Mouse (Mus musculus): Measurements from ENCODE around the gene Dnah7c.
"Not testable (repeated sequence)": the region's sequence is repeated elsewhere in the genome, so short reads cannot be mapped to it uniquely, and the experiment has no call there.

The Dnah7c gene

DNA sequence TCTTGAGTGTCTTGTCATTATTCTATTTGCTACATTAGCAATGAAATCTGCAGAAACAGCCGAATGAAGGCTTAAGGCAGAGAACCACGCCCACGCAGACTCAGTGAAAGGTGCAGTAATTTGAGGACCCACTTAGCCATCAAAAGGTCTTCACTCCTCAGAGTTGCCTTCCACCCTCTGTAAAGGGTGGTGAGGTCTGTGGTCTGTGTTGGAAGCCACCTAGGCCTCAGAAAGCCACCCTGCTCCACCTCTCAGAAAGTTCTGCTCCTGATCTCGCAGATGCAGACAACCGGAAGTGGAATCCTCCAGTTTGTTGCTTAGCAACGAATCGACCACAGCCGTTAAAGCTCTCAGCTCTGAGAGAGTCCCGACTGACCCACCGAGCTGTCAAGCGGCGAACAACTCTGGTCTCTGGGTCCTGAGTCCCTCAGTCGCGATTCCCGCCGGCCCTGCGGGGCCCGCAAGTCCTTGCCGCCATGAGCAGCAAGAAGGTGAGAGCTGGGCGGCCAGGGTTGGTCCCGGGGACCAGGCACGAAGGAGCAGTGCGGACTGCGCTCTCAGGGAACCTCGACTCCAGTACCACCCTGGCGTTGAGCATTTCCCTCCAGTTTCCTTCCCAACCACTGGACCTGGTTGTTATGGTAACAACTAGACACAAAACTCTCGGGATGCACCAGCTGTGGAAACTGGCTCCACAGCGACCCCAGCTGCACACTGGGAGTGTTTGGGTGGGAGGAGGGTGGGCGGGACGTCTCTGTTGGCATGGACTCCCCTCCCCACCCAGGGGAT, at the start of gene Dnah7c:
TSS of gene Dnah7c (plus strand) at position 456 of the 789 bp plus-strand sequence.
- DNase-seq (ENCODE audit: low spot score) = peak; percentile 46

DNA sequence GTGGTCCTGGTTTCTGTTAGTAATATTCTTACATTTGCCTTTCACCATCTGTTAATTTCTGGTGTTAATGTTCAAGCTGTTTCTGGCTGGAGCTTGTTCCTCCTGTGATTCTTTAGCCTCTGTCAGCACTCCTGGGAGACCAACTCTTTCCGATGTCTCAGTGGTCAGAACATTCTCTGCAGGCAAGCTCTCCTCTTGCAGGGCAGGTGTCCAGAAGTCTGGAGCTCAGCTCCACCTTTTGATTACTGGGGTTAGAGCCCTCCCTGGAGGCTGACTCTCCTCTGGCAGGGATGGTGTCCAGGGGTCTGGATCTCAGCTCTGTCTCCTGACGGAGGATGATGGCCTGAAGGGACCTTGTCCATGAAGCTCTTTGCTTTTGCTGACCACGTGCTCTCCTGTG, 44.8 kb upstream of the Dnah7c start:
- not testable (repeated sequence) for DNase-seq (ENCODE audit: low spot score)

GRCm38 (mm10) chr1:46394681-46395297, 30.6 kb upstream of the Dnah7c start:
- DNase-seq (ENCODE audit: low spot score) = not testable (repeated sequence)

DNA sequence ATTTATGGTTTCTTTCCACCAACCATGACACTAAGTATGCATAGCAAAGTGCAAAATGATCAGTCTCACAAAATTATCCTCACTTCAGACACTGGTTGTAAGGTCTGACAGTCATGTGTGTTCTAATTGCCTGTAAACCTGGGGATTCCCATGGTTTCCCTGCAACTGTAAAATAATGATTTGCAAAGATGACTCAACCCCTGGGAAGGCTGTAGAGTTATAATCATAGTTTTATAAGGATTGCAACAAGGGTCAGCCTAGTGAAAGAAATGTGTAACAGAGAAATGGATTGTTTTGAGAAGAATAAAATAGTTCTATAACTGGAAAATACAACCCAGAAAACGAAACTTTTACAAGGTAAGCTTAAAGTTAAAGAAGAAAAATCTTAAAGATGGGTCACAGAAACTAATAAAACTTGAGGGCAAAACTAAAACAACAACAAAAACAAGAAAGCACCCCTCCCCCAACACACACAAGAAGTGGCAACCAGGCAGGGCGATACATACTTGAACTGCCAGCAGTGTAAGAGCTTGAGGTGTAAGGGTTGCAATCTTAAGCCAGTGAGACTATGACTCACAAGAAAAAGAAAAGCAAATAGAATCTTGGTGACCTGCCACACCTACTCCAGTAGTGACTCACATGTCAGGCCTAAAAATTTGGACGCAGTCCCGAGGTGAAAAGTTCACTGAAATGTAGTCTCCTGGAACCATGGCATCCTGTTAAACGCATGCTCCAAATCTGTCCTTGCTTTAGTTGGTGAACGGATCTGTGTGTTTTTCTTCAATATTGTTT, 16.9 kb upstream of the Dnah7c start:
- DNase-seq (ENCODE audit: low spot score) = no peak

DNA sequence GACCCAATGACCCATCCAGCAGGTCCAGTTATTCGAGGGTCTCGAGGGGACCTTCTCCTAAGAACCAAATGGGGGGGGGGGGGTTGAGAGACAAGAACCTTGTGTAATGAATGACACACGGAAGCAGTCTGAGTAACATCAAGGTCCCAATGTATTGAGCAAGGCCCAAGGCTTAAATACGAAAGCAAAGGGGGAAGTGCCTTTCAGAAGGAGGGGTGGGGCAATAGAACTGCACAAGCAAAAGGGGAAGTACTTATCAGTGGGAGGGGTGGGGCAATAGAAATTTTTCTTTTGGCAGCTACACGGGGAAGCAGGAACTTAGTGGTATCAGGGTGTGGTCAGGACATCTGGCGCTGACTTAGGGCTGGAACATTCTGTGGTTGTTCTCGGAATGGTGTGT, 10.6 kb upstream of the Dnah7c start:
- not testable (repeated sequence) for DNase-seq (ENCODE audit: low spot score)

DNA sequence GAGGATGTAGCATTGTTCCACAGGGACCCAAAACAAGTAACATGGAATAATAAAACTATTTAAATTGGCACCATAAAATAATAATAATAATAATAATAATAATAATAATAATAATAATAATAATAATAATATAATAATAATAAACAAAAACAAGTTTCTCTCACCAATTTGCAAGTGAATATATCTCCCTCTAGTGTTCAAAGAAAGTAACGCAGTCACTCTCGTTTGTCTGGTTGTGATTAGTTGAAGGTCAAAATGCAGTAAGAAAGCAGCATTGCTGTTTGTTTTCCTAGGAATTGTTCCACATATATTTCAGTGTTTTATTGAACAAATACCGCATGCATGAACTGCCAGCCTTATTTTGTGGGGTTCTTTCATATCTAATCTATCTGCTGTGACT, 8.4 kb upstream of the Dnah7c start:
- not testable (repeated sequence) for DNase-seq (ENCODE audit: low spot score)

GRCm38 (mm10) chr1:46418966-46419365, 6.4 kb upstream of the Dnah7c start:
- DNase-seq (ENCODE audit: low spot score) = not testable (repeated sequence)

GRCm38 (mm10) chr1:46428401-46428800, 3.0 kb downstream of the Dnah7c start:
- no peak for DNase-seq (ENCODE audit: low spot score)

- DNase-seq (ENCODE audit: low spot score) = not testable (repeated sequence)
Observed at GRCm38 (mm10) chr1:46514671-46515070, 89.3 kb downstream of the Dnah7c start.

GRCm38 (mm10) chr1:46521032-46521431, 95.6 kb downstream of the Dnah7c start:
- no peak for DNase-seq (ENCODE audit: low spot score)

- DNase-seq (ENCODE audit: low spot score) = not testable (repeated sequence)
Observed at GRCm38 (mm10) chr1:46526537-46526936, 101.1 kb downstream of the Dnah7c start.

DNA sequence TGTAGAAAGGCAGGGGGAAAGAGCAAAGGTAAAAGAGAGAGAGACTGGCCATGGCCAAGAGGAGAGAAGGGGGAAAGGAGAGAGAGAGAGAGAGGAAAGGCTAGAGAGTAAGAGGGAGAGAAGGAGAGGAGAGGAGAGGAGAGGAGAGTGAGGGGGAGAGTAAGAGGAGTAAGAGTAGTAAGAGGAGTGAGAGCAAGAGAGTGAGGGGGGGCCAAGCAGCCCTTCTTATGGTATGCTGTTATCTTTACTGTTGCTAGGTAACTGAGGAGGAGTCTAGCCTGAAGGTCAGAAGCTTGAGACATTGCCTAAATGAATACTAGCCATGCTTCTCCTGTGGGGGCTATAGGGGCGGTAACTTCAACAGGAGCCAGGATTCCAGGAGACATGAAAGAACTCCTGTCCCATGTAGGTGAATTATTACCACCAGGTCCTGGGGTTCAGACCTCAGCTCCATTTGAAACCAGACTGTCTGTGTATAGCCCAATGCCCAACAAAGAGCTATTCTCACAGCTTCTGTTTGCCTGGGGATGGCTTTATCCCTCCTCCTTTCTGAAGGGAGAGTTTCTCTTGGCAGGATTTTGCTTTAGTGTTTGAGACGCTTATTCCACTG, 119.5 kb downstream of the Dnah7c start:
- DNase-seq (ENCODE audit: low spot score) = no peak

- no peak for DNase-seq (ENCODE audit: low spot score)
Observed at GRCm38 (mm10) chr1:46580385-46580784, 155.0 kb downstream of the Dnah7c start.

- DNase-seq (ENCODE audit: low spot score) = not testable (repeated sequence)
Observed at GRCm38 (mm10) chr1:46593826-46594225, 168.4 kb downstream of the Dnah7c start.

DNA sequence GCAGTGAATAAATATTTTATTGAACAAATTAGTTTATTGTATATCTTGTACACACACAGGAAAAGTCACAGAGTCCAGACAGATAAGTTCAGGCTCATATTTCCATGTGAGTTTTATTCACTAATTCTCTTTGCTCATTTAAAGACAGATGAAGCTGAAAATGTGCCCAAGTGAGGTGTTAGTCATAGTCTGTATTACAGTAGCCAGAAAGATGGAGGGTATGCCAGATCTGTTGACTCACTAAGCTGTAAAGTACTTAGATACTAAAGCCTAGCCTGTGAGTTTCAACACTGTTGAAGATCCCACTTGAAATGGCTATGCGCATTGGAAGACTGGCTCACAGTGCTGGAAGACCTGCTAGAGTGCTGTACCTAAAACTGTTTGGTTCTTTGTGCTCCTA, 171.0 kb downstream of the Dnah7c start:
- not testable (repeated sequence) for DNase-seq (ENCODE audit: low spot score)

GRCm38 (mm10) chr1:46620331-46620730, 194.9 kb downstream of the Dnah7c start:
- DNase-seq (ENCODE audit: low spot score) = no peak

GRCm38 (mm10) chr1:46625914-46626313, 200.5 kb downstream of the Dnah7c start:
- not testable (repeated sequence) for DNase-seq (ENCODE audit: low spot score)

GRCm38 (mm10) chr1:46649821-46650220, 224.4 kb downstream of the Dnah7c start:
- DNase-seq (ENCODE audit: low spot score) = not testable (repeated sequence)

GRCm38 (mm10) chr1:46652721-46653120, 227.3 kb downstream of the Dnah7c start:
- DNase-seq (ENCODE audit: low spot score) = not testable (repeated sequence)

DNA sequence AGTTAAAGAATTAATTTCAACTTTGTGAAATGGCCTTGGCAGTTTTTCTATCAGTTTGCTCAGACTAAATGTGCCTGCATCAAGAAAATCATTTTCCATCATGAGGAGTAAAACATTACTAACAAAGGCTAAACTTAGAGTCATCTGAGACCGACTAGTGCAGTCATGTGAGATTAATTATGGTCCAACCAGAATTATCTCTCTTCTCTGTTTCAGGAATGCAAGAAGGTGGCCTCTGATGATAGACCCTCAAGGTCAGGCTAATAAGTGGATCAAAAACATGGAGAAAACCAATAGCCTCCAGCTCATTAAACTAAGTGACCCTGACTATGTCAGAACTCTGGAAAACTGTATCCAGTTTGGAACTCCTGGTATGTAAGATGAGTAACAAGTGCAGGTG, 299.4 kb downstream of the Dnah7c start:
- not testable (repeated sequence) for DNase-seq (ENCODE audit: low spot score)

- no peak for DNase-seq (ENCODE audit: low spot score)
Observed at GRCm38 (mm10) chr1:46725266-46725665, 299.9 kb downstream of the Dnah7c start.

GRCm38 (mm10) chr1:46725719-46726118, 300.3 kb downstream of the Dnah7c start:
- DNase-seq (ENCODE audit: low spot score) = not testable (repeated sequence)
